Mouse (Mus musculus) mature B cell (primary cell): ENCODE results near the gene Egfr.

Source experiments
- in situ Hi-C: fragments of 300-500 bp; cut with MboI; formaldehyde crosslinking; loops from 2 replicates; pipeline ENCODE4 v1.14.3; 2019

The Egfr gene

DNA sequence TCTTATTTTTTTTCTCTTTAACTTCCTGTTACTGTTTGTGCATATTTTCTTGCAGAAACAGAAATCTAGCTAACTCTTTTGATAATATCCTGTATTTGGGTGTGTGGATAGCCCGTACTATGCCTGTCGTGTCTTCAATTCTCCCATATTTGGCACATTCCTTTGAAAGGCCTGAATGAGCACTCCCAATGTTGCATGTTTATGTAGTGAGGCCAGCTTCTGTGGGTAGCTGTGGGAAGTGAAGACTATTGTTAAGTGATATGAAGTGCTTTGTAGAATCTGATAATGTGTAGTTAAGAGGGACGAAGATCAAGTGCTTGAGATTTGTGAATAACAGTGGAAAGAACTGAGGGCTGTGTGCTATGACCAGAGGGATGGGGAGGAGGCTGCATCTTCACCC is 77.5 kb downstream of the Egfr start:
- in situ Hi-C loops, result no loop called here

- in situ Hi-C loops, result no loop called here
Observed at GRCm38 (mm10) chr11:16830531-16831227, 78.7 kb downstream of the Egfr start.

DNA sequence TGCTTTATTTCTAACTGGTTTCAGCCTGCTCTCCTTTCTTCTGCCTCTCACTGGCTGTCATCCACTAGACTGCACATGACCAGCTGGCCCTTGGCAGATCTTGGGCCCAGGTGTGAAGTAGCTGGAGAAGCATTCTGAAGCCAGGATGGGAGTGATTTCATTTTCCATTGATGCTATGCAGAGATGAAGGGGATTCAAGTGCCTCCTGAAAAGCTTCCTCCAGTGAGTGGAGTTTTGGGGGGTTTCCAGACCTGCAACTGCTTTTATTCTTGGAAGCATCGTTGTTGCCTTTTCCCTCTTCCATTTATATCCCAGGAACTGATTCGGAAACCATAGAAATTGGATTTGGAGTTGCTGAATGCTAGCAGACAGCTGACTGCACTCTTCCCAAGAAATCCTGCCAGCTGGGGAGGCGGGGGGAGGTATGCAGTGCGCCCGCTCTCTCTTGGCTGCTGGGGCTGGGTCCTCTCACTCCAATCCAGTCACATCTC is 80.0 kb downstream of the Egfr start:
- in situ Hi-C loops, result no loop called here

DNA sequence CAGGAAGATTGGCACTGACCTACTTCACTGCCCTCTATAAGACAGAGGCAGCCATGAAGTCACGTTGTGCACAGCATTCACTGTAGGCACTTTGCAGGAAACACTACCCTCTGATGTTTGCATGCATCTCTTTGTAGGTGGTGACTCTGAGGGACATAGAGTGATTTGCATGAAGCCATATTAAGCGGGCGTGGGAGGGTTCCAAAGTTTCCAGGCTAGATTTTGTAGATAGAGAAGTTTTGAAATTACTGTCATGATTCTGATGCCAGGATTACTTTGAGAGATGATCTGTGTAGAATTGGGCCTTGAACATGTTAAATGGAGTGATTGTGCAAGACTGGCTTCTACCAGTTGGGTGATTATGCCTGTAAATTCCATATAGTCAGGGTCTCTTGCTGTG is 86.8 kb downstream of the Egfr start:
- in situ Hi-C loops, result no loop called here

- in situ Hi-C loops, result no loop called here
Observed at GRCm38 (mm10) chr11:16842924-16843323, 90.9 kb downstream of the Egfr start.

DNA sequence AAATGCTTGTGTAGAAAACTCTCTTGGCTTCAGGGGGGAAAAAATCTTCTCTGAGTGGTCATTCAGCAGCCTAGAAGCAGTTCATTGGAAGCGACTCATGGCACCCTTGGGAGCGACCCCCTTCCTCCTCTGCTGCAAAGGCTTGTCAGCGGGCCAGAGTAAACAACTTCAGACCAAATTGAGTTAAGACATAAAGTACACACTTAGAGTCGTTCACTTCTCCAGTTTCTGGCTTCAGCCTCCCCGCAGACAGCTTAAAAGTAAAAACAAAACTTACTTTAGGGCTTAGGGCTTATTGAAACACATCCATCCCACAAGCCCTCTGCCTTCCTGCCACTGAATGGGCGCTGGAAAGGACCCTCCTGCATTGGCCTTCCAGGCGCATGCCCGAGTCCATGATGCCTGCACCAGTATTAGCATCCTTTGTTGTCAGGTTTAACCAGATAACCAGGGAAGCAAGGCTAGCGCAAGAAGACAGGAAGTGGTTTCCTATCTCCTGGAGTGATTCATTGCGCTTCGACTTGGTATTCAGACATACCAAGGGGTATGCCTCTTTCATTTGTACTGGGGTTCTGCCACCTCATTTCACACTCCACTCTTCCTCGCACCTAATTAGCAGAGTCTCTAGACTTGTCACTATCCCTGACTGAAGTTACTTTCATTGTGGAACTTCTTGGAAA is 92.0 kb downstream of the Egfr start:
- in situ Hi-C loops, result no loop called here

GRCm38 (mm10) chr11:16848881-16849280 is 96.9 kb downstream of the Egfr start:
- in situ Hi-C loops, result no loop called here

GRCm38 (mm10) chr11:16851361-16851760 is 99.4 kb downstream of the Egfr start:
- in situ Hi-C loops, result no loop called here

DNA sequence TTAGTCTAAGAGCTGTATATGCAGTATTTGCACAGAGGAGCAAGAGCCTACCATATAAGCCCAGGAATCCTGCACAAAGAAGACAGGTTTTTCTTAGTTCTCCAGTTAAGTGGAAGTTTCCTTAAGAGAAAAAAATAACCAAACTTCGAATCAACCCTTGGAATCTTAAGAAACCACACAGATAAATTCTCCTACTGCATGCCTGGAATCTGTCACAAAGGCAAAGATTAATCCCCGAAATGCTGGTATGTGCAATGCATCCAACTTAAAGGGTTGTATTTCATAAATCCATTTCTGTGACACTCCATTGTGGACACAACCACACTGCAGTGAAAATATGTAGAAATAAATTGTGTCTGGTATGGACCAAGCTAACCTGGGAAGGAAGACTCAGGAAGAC is 102.1 kb downstream of the Egfr start:
- in situ Hi-C loops, result no loop called here

DNA sequence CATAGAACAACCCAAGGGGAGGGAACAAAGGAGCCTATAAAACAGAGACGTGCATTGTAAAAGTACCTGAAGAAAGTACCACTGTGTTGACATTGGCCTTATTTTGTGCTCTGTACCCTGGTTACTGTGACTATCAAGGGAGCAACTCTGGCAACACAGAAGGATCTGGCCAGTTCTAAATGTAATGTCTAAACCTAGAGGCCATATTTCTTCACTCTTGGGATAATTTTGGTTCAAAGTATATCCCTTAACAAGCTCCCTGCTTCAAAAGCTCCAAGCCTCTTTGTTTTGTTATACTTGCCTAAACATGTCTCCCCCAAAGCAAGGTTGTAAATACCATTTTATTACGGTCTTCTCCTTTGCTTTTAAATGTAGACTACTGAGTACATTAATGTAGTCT is 105.3 kb downstream of the Egfr start:
- in situ Hi-C loops, result no loop called here

- in situ Hi-C loops, result no loop called here
Observed at GRCm38 (mm10) chr11:16861037-16861436, 109.0 kb downstream of the Egfr start.

DNA sequence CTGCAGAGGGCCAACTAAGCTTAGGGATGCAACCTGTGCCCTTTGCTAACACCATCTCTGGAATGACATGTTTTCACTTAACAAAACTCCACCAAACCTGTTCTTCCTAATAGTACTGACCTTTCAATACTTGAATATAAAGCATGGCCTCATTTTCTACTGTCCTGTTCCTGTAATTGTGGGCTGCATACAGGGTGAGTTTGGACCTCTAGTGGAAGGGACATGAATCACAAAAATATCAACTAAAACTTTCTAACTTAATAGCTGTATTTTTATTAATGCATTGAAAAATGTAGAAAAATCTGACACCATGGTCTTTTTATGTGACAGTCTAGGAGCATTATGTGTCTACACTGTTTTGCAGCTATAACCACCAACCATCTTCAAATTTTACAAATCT is 111.5 kb downstream of the Egfr start:
- in situ Hi-C loops, result no loop called here

GRCm38 (mm10) chr11:16864980-16865561 is 113.1 kb downstream of the Egfr start:
- in situ Hi-C loops, result no loop called here

DNA sequence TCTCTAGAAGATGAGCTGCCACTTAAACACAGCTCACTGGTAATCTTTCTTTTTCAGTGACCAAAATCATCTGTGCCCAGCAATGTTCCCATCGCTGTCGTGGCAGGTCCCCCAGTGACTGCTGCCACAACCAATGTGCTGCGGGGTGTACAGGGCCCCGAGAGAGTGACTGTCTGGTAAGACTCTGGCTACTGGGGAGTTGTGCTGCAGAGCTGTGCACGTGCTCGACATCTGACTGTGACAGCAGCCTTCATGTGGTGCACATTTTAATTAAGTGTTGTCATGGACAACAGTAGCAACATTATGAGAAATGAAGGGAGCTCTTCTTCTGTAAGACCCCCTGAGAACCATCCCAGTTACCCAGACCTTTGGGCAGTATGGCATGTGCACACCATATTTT is 116.0 kb downstream of the Egfr start:
- in situ Hi-C loops, result no loop called here

GRCm38 (mm10) chr11:16869506-16869905 is 117.5 kb downstream of the Egfr start:
- in situ Hi-C loops, result no loop called here

- in situ Hi-C loops, result no loop called here
Observed at GRCm38 (mm10) chr11:16871120-16871519, 119.1 kb downstream of the Egfr start.

GRCm38 (mm10) chr11:16877676-16878378 is 125.8 kb downstream of the Egfr start:
- in situ Hi-C loops, result no loop called here

GRCm38 (mm10) chr11:16881932-16882331 is 129.9 kb downstream of the Egfr start:
- in situ Hi-C loops, result no loop called here

DNA sequence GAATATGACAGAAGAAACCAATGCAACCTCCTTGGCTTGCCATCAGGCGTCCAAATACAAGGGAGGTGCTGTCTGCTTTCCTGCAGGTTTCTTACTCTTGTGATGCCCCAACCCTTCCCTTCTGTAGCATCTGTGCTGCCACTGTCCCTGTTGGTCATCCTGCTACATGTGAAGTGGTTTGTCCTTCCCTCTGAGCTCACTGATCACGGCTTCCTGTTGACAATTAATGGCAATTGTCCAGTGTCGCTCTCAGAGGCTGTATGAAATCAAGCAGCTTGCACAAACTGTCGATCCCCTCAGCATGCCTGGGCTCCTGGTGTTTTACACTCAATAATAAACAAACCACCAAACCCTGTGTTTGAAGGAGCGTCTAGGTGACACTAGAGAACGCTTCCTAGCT is 134.1 kb downstream of the Egfr start:
- in situ Hi-C loops, result no loop called here

DNA sequence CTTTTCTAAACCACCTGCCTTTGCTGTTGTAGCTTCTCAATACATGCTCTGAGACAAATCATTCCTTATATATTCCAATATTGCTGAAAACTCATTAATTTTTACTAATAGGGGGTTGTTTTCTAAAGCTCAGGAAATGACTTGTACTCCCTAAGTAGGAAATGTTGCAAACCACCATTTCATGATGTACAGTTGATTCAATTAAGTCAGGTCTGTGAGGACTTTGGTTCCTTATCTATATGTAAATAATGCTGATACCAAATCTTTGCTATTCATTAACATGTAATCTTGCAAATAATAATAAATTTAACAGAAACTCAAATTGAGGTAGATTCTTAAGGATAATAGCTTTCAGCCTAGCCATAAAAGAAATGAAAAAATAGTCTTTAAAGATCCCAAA is 136.1 kb downstream of the Egfr start:
- in situ Hi-C loops, result no loop called here

- in situ Hi-C loops, result no loop called here
Observed at GRCm38 (mm10) chr11:16895441-16896356, 143.7 kb downstream of the Egfr start.
